Mouse (Mus musculus) cerebellum, adult 11 months (tissue): ENCODE results near the gene C1galt1c1.

Experiments used
- DNase-seq: peaks from one replicate; pipeline ENCODE4 v3.0.0; 2022

C1galt1c1 gene

DNA sequence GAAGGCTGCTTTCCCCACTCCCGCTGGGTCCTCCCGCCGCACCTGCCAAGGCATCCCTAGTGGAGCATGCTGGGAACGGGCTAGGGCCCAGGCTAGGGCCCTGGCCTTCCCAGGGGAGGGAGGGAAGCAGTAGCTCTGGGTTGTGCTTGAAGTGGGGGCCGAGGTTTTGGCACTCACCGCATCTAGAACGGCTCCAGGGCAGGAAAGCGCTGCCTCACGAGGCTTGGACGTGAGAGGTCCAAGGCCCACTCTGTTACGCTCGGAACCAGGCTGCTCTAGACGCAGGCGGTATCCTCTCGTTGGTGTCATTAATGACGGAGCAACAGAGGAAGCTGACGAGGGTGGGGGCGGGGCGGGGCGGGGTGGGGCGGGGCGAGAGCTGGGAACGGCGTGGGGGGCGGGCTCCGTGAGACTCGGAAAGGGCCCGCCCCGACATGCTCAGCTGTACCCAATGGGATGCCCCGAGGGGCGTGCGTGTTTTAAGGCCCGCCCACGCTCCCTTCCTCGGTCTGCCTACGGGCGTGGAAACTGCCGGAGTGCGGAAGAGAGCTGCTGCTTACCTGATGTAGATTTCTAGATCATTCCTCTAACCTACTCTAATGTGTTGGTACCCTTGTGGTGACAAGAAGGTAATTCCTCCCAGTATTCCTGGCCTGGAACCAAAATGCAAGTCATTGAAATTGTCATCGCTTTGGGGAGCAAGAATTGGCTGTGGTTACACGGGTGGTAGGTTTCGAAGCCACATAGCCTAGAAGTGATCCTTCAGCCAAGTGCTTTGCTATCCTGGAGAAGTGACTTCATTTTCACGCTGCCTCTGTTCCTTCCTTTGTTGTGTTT lies at the start of gene C1galt1c1:
Gene C1galt1c1 (minus strand): TSS at position 287 of the 837 bp plus-strand sequence.
- DNase-seq, result peak; percentile 89

DNA sequence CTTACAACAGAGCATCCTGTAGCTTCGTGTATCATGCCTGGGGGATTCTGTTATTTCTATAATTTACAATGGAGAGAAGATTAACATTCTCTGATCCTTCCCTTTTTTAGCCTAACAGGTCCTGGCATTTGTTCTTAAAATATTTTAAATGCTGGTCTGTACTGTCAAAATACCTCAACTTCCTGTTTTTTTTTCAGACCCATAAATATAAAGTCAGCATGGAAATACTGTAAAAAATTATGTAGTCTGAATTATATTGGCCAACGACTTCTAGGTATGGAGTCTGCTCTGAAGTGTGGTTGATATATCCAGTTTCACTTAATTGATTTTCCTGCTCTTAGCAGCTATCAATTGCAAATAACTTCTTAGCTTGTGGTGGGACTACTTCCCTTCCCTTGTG lies 47.1 kb upstream of the C1galt1c1 start:
- no peak for DNase-seq

DNA sequence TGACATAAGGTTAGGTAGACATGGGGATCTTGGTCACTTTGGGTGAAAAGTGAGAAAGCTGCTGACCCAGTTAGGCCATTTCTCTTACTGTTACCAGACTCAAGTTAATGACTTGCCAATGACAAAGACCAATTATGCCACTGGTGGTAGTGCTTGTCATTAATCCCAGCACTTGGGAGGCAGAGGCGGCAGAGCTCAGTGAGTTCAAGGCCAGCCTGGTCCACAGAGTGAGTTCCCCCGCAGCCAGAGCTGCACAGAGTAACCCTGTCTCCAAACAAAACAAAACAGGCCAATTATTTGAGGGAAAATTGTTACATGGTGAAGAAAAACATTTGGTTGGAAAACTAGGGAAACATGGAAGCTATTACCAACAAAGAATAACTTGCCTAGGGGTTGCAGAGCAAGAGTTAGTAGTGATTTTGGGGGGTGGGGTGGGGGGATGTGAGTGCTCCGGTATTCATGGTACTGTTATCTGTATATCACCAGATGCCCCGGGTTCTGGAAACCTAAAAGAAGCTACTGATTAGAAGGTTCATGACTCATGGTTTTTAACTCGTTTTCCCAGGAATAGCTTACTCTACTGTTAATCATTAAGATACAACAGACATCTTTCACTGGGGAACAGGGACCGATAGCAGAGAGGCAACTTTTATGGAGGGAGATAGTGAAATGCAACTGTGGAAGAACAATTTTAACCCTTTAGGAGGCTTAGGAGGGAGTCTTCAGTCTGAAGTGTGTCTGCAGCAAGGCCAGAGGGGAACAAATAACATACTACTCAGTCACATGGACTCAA lies 34.4 kb upstream of the C1galt1c1 start:
- DNase-seq, result no peak

DNA sequence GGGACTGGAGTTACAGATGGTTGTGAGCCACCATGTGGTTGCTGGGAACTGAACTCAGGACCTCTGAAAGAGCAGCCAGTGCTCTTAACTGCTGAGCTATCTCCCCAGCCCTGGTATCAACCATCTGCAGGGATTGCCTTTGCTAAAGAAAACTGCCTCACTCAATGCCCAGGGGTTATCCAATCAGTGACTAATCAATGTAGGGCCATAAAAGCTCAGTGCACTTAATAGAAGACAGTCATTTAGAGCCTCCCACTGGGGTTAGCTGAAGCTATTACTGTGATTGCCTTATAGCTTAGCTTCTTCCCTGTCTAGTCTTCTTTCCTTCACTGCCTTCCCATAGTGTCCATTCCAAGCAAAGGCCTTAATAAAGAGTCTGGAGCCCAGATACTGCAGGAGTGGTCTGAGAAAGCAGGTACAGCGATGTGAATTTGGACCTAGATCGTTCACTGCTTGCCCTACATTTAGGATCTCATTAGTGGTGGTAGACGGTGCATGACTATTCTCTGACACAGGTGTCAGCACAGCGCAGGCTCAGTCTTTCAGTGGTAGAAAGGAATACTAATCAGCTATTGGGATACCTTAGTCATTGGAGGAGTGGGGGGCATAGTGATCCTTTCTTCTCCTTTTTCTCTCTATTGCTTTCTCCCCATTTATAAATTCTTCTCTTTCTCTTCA lies 21.5 kb upstream of the C1galt1c1 start:
- no peak for DNase-seq

DNA sequence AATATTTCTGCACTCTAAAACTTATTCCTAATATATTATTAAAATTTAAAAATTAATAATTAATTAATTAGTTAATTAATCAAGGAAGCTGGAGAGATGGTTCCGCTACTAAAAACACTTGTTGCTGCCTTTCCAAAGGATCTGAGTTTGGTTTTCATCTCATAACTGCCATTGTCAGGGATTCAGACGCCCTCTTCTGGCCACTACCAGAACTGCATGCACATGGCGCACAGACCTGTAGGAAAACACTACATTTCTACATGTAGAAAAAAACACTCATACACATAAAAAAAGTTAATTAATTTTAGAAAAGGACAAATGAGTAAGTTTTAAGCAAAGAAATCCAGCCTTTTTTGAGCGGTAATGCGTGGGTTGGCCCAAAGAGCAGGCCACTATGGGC lies 19.8 kb upstream of the C1galt1c1 start:
- DNase-seq, result no peak

DNA sequence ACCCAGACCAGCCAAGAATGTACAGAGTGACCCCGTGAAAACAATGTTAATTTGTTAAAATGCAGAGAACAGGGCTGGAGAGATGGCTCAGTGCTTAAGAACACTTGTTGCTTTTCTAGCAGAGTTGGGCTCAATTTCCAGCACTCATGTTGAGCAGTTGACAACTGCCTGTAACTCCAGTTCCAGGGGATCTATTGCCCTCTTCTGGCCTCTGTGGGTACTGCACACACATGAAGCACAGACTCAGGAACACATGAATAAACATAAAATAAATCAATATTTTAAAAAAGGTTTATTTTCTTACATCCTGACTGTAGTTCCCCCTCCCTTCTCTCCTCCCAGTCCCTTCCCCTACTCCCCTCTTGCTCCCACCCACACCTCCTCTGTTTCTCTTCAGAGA lies 18.3 kb upstream of the C1galt1c1 start:
- no peak for DNase-seq

DNA sequence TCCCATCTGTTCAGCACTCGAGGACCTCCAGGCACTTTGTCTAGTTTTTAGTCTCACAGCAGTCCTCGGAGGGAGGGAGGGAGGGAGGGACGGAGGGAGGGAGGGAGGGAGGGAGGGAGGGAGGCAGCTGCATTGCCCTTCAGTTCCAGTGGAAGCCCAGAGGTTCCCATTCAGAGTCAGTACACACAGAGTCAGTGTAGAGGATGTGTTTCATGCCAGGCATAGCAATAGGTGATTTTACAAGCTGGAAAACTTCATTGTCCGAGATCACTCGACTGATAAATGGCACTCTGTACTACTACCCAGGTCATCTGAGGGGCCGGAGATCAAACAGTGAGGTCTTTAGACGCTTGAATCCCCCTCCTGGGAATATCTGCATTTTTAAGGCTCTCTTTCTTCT lies 16.3 kb upstream of the C1galt1c1 start:
- DNase-seq, result no peak

DNA sequence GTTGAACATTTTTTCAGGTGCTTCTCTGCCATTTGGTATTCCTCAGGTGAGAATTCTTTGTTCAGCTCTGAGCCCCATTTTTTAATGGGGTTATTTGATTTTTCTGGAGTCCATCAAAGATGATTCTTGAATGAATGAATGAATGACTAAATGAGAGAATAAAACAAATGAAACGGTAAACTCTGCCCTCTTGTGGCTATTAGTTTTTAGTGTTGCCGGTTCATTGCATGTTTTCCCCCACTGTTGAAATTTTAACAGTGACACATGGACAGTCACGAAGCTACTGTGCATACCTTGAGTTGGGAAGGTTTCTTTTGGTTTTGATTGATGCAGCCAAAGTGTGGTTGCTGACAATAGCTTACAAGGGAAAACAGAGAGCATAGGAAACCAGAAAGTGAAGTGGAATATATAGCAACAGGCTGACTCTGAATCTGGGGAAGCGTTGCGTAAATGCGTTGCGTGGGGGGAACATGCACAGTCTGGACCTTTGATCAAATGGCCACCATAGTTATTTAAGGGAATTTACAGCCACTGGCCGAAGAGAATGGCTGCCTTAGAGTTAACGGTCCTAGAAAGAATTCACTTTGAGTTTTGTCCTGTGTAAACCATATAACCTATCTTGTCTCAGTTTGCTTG lies 15.6 kb upstream of the C1galt1c1 start:
- DNase-seq, result no peak

DNA sequence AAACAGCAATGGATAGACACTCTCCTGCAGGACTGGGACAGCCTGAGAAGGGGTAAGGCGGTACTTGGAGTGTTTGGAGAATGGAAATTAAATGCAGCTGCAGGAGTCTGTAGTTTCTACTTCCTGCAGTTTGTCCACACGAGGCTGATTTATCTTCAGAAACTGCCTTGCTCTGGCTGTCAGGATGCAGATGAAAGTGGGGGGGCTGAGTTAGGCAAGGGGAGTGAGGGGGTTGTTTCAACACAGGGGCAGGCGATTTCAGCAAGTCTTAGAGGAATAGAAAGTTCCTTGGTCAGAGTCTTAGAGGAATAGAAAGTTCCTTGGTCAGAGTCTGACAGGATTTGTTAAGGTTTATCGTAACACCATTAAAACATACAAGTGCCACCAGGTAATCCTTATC lies 7.3 kb upstream of the C1galt1c1 start:
- DNase-seq, result no peak

DNA sequence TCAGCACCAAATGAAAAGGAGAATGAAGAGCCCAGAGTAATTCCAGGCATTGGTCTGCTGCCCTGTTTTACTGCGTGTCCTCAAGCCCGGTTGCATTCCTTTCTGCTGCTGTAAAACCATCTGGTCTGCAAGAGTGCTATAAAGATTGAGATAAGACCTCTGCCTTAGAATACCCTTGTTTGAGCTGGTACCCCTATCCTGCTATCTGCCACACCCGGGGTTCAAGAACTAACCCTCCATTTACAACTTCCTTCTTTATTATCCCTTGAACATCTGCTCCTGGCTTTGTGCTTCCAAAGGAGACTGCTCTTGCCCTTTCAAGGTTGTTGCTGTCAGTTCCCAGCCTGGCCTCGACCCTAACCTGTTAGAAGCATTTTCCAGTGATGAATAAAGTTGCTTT lies 6.5 kb upstream of the C1galt1c1 start:
- DNase-seq, result no peak

DNA sequence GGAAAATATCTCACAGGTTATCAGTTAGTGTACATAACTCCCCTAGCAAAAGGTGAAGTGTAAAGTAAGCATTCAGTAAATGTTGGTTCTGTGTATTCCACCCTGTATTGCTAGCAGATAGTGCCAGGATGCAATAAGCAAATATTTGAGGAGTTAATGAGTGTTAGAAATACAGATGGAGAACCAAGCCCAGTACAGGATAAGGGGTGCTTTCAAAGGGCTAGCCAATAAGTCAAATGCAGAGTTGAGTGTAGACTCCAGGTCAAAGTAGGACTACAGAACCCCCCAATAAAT lies 698 bp upstream of the C1galt1c1 start:
- DNase-seq, result no peak

DNA sequence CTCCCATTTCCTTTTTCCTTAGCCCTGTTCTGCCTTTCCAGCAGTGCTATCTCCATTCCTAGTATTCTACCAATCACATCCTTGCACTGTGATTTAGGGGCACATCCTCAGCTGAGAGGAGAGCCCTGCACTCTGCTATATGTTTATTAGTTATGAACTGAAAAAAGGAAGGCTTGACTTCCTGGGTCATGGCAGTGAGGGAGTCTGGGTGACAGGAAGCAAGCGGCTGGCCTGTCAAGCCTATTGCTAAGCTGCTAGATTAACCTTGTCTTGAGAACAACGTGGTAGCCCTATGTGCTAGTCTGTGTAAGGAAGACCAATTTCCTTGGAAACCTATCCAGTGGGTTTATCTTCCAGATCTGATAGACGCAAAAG lies 33.9 kb downstream of the C1galt1c1 start:
- DNase-seq, result peak; percentile 12

DNA sequence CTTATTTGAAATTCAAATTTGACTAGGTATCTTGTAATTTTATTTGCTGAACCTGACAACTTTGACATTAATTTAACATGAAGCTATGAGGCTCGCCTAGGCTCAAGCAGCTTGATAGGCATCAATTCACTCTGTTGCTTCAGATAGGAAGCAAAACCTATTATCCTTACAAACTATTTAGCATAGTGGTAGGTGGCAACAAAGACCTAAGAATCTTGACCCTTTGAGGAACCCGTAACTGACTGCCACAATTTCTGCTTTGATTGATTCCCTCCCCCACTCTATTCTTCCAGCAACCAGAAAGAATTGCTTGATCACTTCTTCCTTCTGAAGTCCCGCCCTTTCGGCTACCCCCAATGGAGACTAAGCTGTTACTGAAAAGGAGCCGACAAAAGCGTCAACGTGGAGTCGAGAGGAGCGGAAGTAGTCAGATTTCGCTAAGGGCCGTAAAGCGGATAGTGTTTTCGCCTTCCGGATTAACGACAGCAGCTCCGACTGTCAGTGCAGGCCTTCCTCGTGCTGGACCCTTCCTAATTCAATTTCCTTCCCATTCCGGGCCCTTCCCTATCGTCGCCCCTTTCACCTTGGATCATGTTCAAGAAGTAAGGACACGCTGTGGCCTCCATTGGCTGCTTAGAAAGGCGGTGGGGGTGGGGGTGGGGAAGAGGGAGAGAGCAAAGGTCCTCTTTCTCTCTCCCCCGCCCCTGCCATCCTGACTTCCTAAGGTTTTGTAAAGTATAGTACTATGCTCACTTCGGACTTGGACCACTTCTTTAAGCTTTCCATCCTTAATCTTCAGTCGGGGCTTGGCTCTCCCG lies 34.5 kb downstream of the C1galt1c1 start, which contains the start of gene Mcts1:
Gene Mcts1 (plus strand): TSS at position 402 of the 818 bp plus-strand sequence.
- DNase-seq, result peak; percentile 58

DNA sequence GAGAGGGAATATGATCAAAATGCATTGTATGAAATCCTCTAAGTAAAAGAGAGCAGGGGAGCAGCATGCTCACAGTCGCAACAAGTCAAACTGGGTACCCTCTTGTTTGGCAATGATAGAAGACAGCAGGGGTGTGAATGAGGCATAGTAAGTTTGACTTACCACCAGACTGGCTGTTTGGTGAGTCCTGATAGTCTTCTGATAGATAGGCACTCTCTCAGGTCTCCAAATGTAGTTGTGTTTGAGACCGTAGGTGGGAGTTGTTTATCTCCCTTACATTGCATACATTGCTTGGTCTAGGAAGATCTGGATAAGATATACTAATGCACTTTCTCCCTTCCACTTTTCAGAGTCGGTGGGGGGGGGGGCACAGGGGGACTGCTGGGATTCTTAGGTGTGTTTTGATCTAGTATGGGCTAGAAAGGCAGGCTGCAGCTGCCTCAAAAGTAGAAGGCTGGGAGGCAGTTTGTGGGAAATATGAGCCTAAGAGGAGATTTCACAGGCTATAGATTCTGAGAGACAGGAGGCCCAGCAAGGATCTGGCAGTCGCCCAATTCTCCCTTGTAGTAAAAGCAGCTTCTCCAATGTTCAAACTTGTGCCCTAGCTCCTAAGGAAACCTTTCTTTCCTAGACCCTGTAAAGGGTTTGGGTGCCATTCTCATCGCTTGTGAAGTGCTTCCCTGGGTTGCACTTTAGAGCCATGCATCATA lies 41.6 kb downstream of the C1galt1c1 start:
- DNase-seq, result no peak

DNA sequence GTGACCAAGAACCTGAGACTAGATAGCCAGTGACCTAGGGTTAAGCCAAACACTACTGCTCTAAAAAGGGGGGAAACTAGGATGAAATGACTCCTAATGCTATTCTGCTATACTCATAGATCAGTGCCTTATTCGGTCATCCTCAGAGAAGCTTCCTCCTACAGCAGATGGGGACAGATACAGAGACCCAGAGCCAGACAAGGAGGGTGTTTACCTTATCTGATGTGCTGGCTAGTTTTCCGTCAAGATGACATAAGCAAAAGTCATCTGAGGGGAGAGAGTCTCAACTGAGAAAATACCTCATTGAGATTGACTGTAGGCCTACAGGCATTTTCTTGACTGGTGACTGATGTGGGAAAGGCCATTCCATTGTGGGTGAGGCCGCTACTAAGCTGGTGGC lies 43.1 kb downstream of the C1galt1c1 start:
- no peak for DNase-seq

DNA sequence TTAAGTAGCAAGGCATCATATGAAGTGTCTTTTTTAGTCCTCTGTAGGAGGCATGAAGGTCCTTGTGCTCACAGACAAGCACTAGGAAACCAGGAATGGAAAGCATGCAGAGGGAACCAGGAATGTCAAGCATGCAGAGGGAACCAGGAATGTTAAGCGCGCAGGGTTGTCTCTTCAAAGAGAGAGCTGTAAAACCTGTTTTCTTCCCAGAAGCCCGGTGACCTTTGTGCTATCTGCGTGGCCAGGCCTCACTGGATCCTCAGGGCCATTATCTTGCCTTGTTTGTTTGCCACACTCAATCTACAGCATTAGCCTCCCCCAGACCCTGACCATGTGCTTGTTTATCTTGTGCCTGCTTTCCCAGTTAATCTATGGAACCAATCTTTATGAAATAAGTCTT lies 45.1 kb downstream of the C1galt1c1 start:
- no peak for DNase-seq

DNA sequence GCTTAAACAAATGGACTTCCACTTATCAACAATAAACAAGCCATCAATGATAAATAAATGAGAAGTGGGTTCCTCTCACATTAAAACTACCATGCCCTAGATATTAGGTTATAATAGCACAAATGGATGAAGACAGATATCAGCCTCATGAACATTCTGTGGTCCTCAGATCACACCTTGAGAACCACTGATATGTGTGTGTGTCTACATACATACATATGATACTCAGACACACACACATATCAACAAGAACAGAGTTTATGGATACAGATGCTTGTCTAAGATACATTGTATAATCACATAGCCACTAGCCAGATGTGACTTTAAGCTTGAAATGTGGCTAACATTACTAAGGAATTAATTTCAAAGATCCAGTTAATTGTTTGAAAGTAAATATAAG lies 51.6 kb downstream of the C1galt1c1 start:
- DNase-seq, result no peak

DNA sequence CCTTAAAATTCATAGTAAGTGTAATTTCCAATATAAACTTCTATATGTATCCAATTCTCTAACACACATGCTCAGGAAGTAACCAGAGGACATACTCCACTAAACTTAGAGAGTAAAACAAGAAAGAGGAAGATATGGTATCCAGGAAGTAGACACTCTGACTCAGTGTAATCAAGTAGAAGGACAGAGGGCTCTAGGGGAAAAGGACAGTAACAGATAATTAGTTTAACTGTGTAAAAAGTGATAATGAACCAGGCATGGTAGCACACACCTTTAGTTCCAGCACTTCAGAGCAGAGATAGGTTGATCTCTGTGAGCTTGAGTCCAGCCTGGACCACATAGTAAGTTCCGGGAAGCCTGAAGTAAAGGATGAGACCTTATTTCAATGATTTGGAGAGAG lies 53.7 kb downstream of the C1galt1c1 start:
- DNase-seq, result no peak
